Mouse (Mus musculus) heart, embryonic 12.5 days (tissue): ENCODE data around the gene Nudt3. TPM values are rescaled to one million over a fixed set of nuclear protein-coding genes. Genes with fewer than 3 reads are reported as not detected.

ENCODE experiments used
- ATAC-seq: fragments of 200-750 bp; cut with Nextera tagmentation; 2 replicates; pipeline ENCODE4 v1.8.0; 2017; ENCODE audit warnings: moderate TSS enrichment, moderate library complexity; ENCODE audit not compliant: insufficient number of reproducible peaks, low FRiP score
- H3K27ac ChIP-seq: fragments of 300-500 bp; sonication (generic); 2 replicates; pipeline ENCODE4 v1.5.1; 2016; ENCODE audit warnings: mild to moderate bottlenecking, moderate library complexity; ENCODE audit not compliant: poor library complexity, severe bottlenecking
- H3K27me3 ChIP-seq: fragments of 300-500 bp; sonication (generic); replicated peaks from 2 replicates; pipeline ENCODE4 v1.6.1; 2016; ENCODE audit warnings: mild to moderate bottlenecking, moderate library complexity
- H3K36me3 ChIP-seq: fragments of 300-500 bp; sonication (generic); 2 replicates; pipeline ENCODE4 v1.6.1; 2016; ENCODE audit warnings: mild to moderate bottlenecking, moderate library complexity
- H3K4me1 ChIP-seq: fragments of 300-500 bp; sonication (generic); replicated peaks from 2 replicates; pipeline ENCODE4 v1.6.1; 2016; ENCODE audit warnings: mild to moderate bottlenecking
- H3K4me2 ChIP-seq: fragments of 300-500 bp; sonication (generic); 2 replicates; pipeline ENCODE4 v1.6.1; 2016; ENCODE audit warnings: mild to moderate bottlenecking, moderate library complexity
- H3K4me3 ChIP-seq: fragments of 300-500 bp; sonication (generic); 2 replicates; pipeline ENCODE4 v1.5.1; 2016; ENCODE audit warnings: mild to moderate bottlenecking
- H3K9ac ChIP-seq: fragments of 300-500 bp; sonication (generic); 2 replicates; pipeline ENCODE4 v1.6.1; 2016; ENCODE audit warnings: mild to moderate bottlenecking, moderate library complexity
- H3K9me3 ChIP-seq: fragments of 300-500 bp; sonication (generic); replicated peaks from 2 replicates; pipeline ENCODE4 v1.6.1; 2016; ENCODE audit warnings: mild to moderate bottlenecking, moderate library complexity
- WGBS: fragments of 180-500 bp; shearing (Covaris S2); methylation state at CpG from one replicate; pipeline ENCODE4 v1.1.7; 2016; 5-methylcytosine and 5-hydroxymethylcytosine counted together
- polyA plus RNA-seq: library from polyadenylated mRNA; unstranded; fragments of >200 nt; fragmentation: Nextera tagmentation; extraction: Ambion mirVana; gene quantifications from 2 replicates; pipeline ENCODE4 v1.2.1, GENCODE M21; 2016

Gene Nudt3
- polyA plus RNA-seq, 1 experiment from 2014 or later: 106 TPM

GRCm38 (mm10) chr17:27615388-27615787 lies 7.9 kb downstream of the Nudt3 start:
- Histone ChIP-seq H3K36me3 (peaks cover 22% of the 10 kb centered on the region), H3K4me3 (no peak overlapping the region), H3K9ac (no peak overlapping the region), H3K4me1 (peaks cover 67% of the 10 kb centered on the region), H3K27ac (peak overlapping the region; percentile 46; the same call in 1 of the 2 replicates), H3K4me2 (peak overlapping the region; percentile 22), H3K9me3 (peaks cover 5% of the 10 kb centered on the region; the same call in 1 of the 2 replicates), H3K27me3 (no peaks in the 10 kb centered on the region)
- no peak for ATAC-seq
- 34% methylated on average over 7 of the region's 7 CpGs for WGBS

- no peak overlapping the region for H3K4me3 ChIP-seq
- no peak overlapping the region for H3K9ac ChIP-seq
- WGBS: 86% methylated on average over 4 of the region's 4 CpGs
- H3K4me1 ChIP-seq: peaks cover 59% of the 10 kb centered on the region
- H3K9me3 ChIP-seq: peaks cover 5% of the 10 kb centered on the region; the same call in 1 of the 2 replicates
- no peak overlapping the region for H3K27ac ChIP-seq
- H3K4me2 ChIP-seq: no peak overlapping the region
- H3K27me3 ChIP-seq: no peaks in the 10 kb centered on the region
- H3K36me3 ChIP-seq: peaks cover 19% of the 10 kb centered on the region
- ATAC-seq: no peak
Measured at GRCm38 (mm10) chr17:27613016-27613415, 10.3 kb downstream of the Nudt3 start.

GRCm38 (mm10) chr17:27611994-27612393 lies 11.3 kb downstream of the Nudt3 start:
- H3K9ac ChIP-seq: 0 out of 2 replicates have a peak overlapping the region, but pooled peaks have one; percentile 37

GRCm38 (mm10) chr17:27611519-27611884 lies 11.8 kb downstream of the Nudt3 start:
- Histone ChIP-seq H3K36me3 (peaks cover 8% of the 10 kb centered on the region; the same call in 1 of the 2 replicates), H3K4me2 (no peak overlapping the region), H3K9me3 (no peaks in the 10 kb centered on the region), H3K4me1 (peaks cover 64% of the 10 kb centered on the region), H3K4me3 (no peak overlapping the region), H3K27me3 (no peaks in the 10 kb centered on the region), H3K9ac (0 out of 2 replicates have a peak overlapping the region, but pooled peaks have one; percentile 37), H3K27ac (no peak overlapping the region)
- no peak for ATAC-seq
- WGBS: 46% methylated on average over 3 of the region's 3 CpGs

More at GRCm38 (mm10) chr17:27611994-27612393, 11.3 kb downstream of the Nudt3 start:
- peaks cover 9% of the 10 kb centered on the region; the same call in 1 of the 2 replicates for H3K36me3 ChIP-seq
- H3K4me1 ChIP-seq: peaks cover 59% of the 10 kb centered on the region
- H3K4me2 ChIP-seq: no peak overlapping the region
- no peaks in the 10 kb centered on the region for H3K9me3 ChIP-seq
- ATAC-seq: no peak
- 73% methylated on average over 5 of the region's 5 CpGs for WGBS
- no peak overlapping the region for H3K4me3 ChIP-seq
- H3K27me3 ChIP-seq: no peaks in the 10 kb centered on the region
- H3K27ac ChIP-seq: 0 out of 2 replicates have a peak overlapping the region, but pooled peaks have one; percentile 3

GRCm38 (mm10) chr17:27610679-27611518 lies 12.4 kb downstream of the Nudt3 start:
- no peak overlapping the region for H3K9ac ChIP-seq

GRCm38 (mm10) chr17:27609576-27609975 lies 13.7 kb downstream of the Nudt3 start:
- Histone ChIP-seq H3K27ac (no peak overlapping the region), H3K4me2 (no peak overlapping the region), H3K4me3 (no peak overlapping the region), H3K4me1 (peaks cover 70% of the 10 kb centered on the region), H3K36me3 (peaks cover 8% of the 10 kb centered on the region; the same call in 1 of the 2 replicates), H3K9me3 (no peaks in the 10 kb centered on the region), H3K9ac (no peak overlapping the region), H3K27me3 (no peaks in the 10 kb centered on the region)
- ATAC-seq: no peak
- WGBS: 89% methylated on average over 7 of the region's 7 CpGs

More at GRCm38 (mm10) chr17:27610679-27611518, 12.4 kb downstream of the Nudt3 start:
- Histone ChIP-seq H3K27ac (peak overlapping the region; percentile 36), H3K36me3 (peaks cover 8% of the 10 kb centered on the region; the same call in 1 of the 2 replicates), H3K9me3 (no peaks in the 10 kb centered on the region), H3K4me3 (no peak overlapping the region), H3K4me1 (peaks cover 70% of the 10 kb centered on the region), H3K4me2 (no peak overlapping the region), H3K27me3 (no peaks in the 10 kb centered on the region)
- ATAC-seq: no peak
- WGBS: 51% methylated on average over 10 of the region's 10 CpGs

- WGBS: 39% methylated on average over 21 of the region's 21 CpGs
- H3K4me1 ChIP-seq: peaks cover 75% of the 10 kb centered on the region
- no peak for ATAC-seq
Measured at GRCm38 (mm10) chr17:27603522-27604234, 19.6 kb downstream of the Nudt3 start.

GRCm38 (mm10) chr17:27603036-27603435 lies 20.3 kb downstream of the Nudt3 start:
- Histone ChIP-seq H3K4me3 (no peak overlapping the region), H3K9ac (peak overlapping the region; percentile 24; the same call in 1 of the 2 replicates), H3K4me2 (peak overlapping the region; percentile 48), H3K4me1 (peaks cover 80% of the 10 kb centered on the region), H3K36me3 (no peaks in the 10 kb centered on the region), H3K27ac (peak overlapping the region; percentile 92), H3K27me3 (no peaks in the 10 kb centered on the region), H3K9me3 (no peaks in the 10 kb centered on the region)
- no peak for ATAC-seq
- WGBS: 78% methylated on average over 2 of the region's 2 CpGs

More at GRCm38 (mm10) chr17:27603522-27604234, 19.6 kb downstream of the Nudt3 start:
- H3K4me3 ChIP-seq: no peak overlapping the region
- peak overlapping the region; percentile 48 for H3K4me2 ChIP-seq
- H3K27me3 ChIP-seq: no peaks in the 10 kb centered on the region
- 0 out of 2 replicates have a peak, but pooled peaks cover 4% of the 10 kb centered on the region for H3K36me3 ChIP-seq
- peak overlapping the region; percentile 55; the same call in 1 of the 2 replicates for H3K9ac ChIP-seq
- peak overlapping the region; percentile 92 for H3K27ac ChIP-seq
- H3K9me3 ChIP-seq: no peaks in the 10 kb centered on the region

GRCm38 (mm10) chr17:27600869-27601268 lies 22.4 kb downstream of the Nudt3 start:
- no peaks in the 10 kb centered on the region for H3K27me3 ChIP-seq
- H3K27ac ChIP-seq: no peak overlapping the region
- 72% methylated on average over 5 of the region's 5 CpGs for WGBS
- H3K9me3 ChIP-seq: no peaks in the 10 kb centered on the region
- no peak overlapping the region for H3K9ac ChIP-seq
- no peak overlapping the region for H3K4me3 ChIP-seq
- peaks cover 8% of the 10 kb centered on the region for H3K36me3 ChIP-seq
- ATAC-seq: no peak
- no peak overlapping the region for H3K4me2 ChIP-seq
- peaks cover 86% of the 10 kb centered on the region for H3K4me1 ChIP-seq

GRCm38 (mm10) chr17:27600286-27600685 lies 23.0 kb downstream of the Nudt3 start:
- H3K4me2 ChIP-seq: no peak overlapping the region
- no peak for ATAC-seq
- H3K4me1 ChIP-seq: peaks cover 86% of the 10 kb centered on the region
- H3K4me3 ChIP-seq: no peak overlapping the region
- no peak overlapping the region for H3K9ac ChIP-seq
- no peaks in the 10 kb centered on the region for H3K9me3 ChIP-seq
- H3K27ac ChIP-seq: no peak overlapping the region
- H3K27me3 ChIP-seq: no peaks in the 10 kb centered on the region
- peaks cover 14% of the 10 kb centered on the region for H3K36me3 ChIP-seq
- WGBS: 86% methylated on average over 3 of the region's 3 CpGs
